Mouse (Mus musculus) liver, postnatal 0 days (tissue): ENCODE data around the gene Lonp1.

Source experiments
- CTCF ChIP-seq: sonication (generic); IDR thresholded peaks from 2 replicates; pipeline ENCODE4 v1.5.1; 2016; ENCODE audit warnings: antibody characterized with exemption, low read depth
- EP300 ChIP-seq: IDR thresholded peaks from 2 replicates; pipeline ENCODE4 v1.6.1; 2016; ENCODE audit warnings: antibody characterized with exemption, low read depth, mild to moderate bottlenecking

- TF ChIP-seq CTCF (no peak), EP300 (no peak)
These were observed 54.5 kb downstream of the Lonp1 start for GRCm38 (mm10) chr17:56572154-56572553.
